31 mouse cellular contexts compared by ENCODE assay signal in the genomic region with DNA sequence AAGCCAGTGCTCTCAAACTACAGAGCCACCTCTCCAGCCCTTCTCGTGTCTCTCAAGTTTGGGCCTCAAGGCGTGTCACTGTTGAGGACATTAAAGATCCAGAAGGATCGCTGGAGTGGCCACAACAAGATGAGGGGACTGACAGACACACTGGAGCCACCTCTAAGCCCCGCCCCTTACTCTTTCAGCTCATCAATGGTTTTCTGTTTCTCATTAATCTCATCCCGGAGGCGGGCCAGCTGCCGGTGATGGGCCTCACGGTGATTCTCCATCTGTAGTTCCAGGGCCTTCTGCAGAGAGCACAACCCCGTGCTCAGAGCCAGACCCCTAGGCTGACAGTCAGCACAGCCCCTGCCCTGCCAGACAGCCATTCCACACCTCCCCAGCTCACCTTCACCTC. TPM values are rescaled to one million over a fixed set of nuclear protein-coding genes. Genes with fewer than 3 reads are reported as not detected.
DNase-seq lines count a peak whose midpoint lies in the region; ATAC-seq lines count a peak whose summit lies in the region.
"Had no signal": no experiment of that assay in that cellular context is flagged by ENCODE, and none has a peak within 500 bp of the region (broad histone marks: within the 10 kb centered on the region; RNA-seq: fewer than 3 reads in every experiment).

No protein-coding gene starts in this region.

- ATAC-seq in hindbrain, embryonic 11.5 days (ENCODE audit: low FRiP score): peak; percentile 51; the same call in 1 of the 2 replicates
- ATAC-seq in hindbrain, embryonic 14.5 days (ENCODE audit: low FRiP score): no peak
- 0 out of 2 replicates have a peak, but pooled peaks have one; percentile 14 for ATAC-seq in midbrain, embryonic 13.5 days
- no peak for ATAC-seq in midbrain, embryonic 11.5 days (ENCODE audit: low FRiP score)
- peak; percentile 44 for ATAC-seq in embryonic facial prominence, embryonic 11.5 days (replicated peaks; ENCODE audit: insufficient number of reproducible peaks, low FRiP score, low TSS enrichment, low read depth)
- ATAC-seq: forebrain, postnatal 0 days; intestine, embryonic 16.5 days; lung, postnatal 0 days; Patski had no signal

- peaks cover 3% of the 10 kb centered on the region; the same call in 1 of the 2 replicates for H3K4me1 ChIP-seq in hindbrain, embryonic 11.5 days (replicated peaks; ENCODE audit: control insufficient read depth, insufficient read depth, low read length)
- no peaks in the 10 kb centered on the region for H3K4me1 ChIP-seq in hindbrain, embryonic 14.5 days (replicated peaks; ENCODE audit: control insufficient read depth, insufficient read depth, low read length)
- H3K4me1 ChIP-seq in midbrain, embryonic 13.5 days (replicated peaks): no peaks in the 10 kb centered on the region
- H3K4me1 ChIP-seq in midbrain, embryonic 11.5 days (ENCODE audit: control insufficient read depth, insufficient read depth, low read length): no peaks in the 10 kb centered on the region
- H3K4me1 ChIP-seq in embryonic facial prominence, embryonic 11.5 days (ENCODE audit: control insufficient read depth, insufficient read depth, low read length): no peaks in the 10 kb centered on the region; the same call in 1 of the 2 replicates
- H3K4me1 ChIP-seq: hindbrain, embryonic 15.5 days; stomach, embryonic 15.5 days had no signal

- WGBS in hindbrain, embryonic 11.5 days: 35% methylated on average over 9 of the region's 9 CpGs
- WGBS in hindbrain, embryonic 14.5 days: 37% methylated on average over 9 of the region's 9 CpGs
- WGBS in midbrain, embryonic 13.5 days: 46% methylated on average over 9 of the region's 9 CpGs
- 47% methylated on average over 9 of the region's 9 CpGs for WGBS in midbrain, embryonic 11.5 days
- WGBS in embryonic facial prominence, embryonic 11.5 days: 28% methylated on average over 9 of the region's 9 CpGs

- H3K4me3 ChIP-seq in hindbrain, embryonic 11.5 days (ENCODE audit: low read depth, low read length): no peak overlapping the region
- no peak overlapping the region for H3K4me3 ChIP-seq in hindbrain, embryonic 14.5 days (replicated peaks; ENCODE audit: low read length)
- no peak overlapping the region for H3K4me3 ChIP-seq in midbrain, embryonic 13.5 days (replicated peaks)
- no peak overlapping the region for H3K4me3 ChIP-seq in midbrain, embryonic 11.5 days (ENCODE audit: low read depth, low read length)
- no peak overlapping the region for H3K4me3 ChIP-seq in embryonic facial prominence, embryonic 11.5 days (ENCODE audit: low read depth, low read length)
- H3K4me3 ChIP-seq: embryonic facial prominence, embryonic 15.5 days; forebrain, embryonic 12.5 days; heart, adult 2 months; heart, embryonic 12.5 days; hindbrain, embryonic 15.5 days; limb, embryonic 12.5 days; megakaryocyte, embryonic 14.5 days; stomach, embryonic 15.5 days had no signal

- H3K9ac ChIP-seq in hindbrain, embryonic 11.5 days (ENCODE audit: low read depth, low read length): no peak overlapping the region
- no peak overlapping the region for H3K9ac ChIP-seq in hindbrain, embryonic 14.5 days
- no peak overlapping the region for H3K9ac ChIP-seq in midbrain, embryonic 13.5 days (replicated peaks)
- H3K9ac ChIP-seq in midbrain, embryonic 11.5 days (ENCODE audit: low read length): no peak overlapping the region
- H3K9ac ChIP-seq in embryonic facial prominence, embryonic 11.5 days (replicated peaks; ENCODE audit: low read length): no peak overlapping the region
- H3K9ac ChIP-seq: embryonic facial prominence, embryonic 15.5 days; forebrain, embryonic 12.5 days; forebrain, postnatal 0 days; heart, embryonic 12.5 days; hindbrain, embryonic 15.5 days; limb, embryonic 12.5 days; stomach, embryonic 15.5 days had no signal

- no peak overlapping the region for H3K27ac ChIP-seq in hindbrain, embryonic 11.5 days (ENCODE audit: low read depth, low read length)
- no peak overlapping the region for H3K27ac ChIP-seq in hindbrain, embryonic 14.5 days
- no peak overlapping the region for H3K27ac ChIP-seq in midbrain, embryonic 13.5 days
- no peak overlapping the region for H3K27ac ChIP-seq in midbrain, embryonic 11.5 days (ENCODE audit: low read depth, low read length)
- H3K27ac ChIP-seq in embryonic facial prominence, embryonic 11.5 days (replicated peaks; ENCODE audit: low read depth, low read length): no peak overlapping the region
- H3K27ac ChIP-seq: embryonic facial prominence, embryonic 15.5 days; forebrain, embryonic 12.5 days; heart, adult 2 months; hindbrain, embryonic 15.5 days; limb, embryonic 12.5 days; stomach, embryonic 15.5 days had no signal

- no peaks in the 10 kb centered on the region for H3K27me3 ChIP-seq in hindbrain, embryonic 11.5 days (ENCODE audit: control insufficient read depth, insufficient read depth, low read length)
- H3K27me3 ChIP-seq in hindbrain, embryonic 14.5 days (ENCODE audit: control insufficient read depth, insufficient read depth, low read length): no peaks in the 10 kb centered on the region
- no peaks in the 10 kb centered on the region for H3K27me3 ChIP-seq in midbrain, embryonic 13.5 days
- no peaks in the 10 kb centered on the region for H3K27me3 ChIP-seq in midbrain, embryonic 11.5 days (ENCODE audit: control insufficient read depth, insufficient read depth, low read length)
- no peaks in the 10 kb centered on the region for H3K27me3 ChIP-seq in embryonic facial prominence, embryonic 11.5 days (ENCODE audit: control insufficient read depth, insufficient read depth, low read length)
- H3K27me3 ChIP-seq: embryonic facial prominence, embryonic 15.5 days; forebrain, embryonic 12.5 days; hindbrain, embryonic 15.5 days; stomach, embryonic 15.5 days had no signal

- no peaks in the 10 kb centered on the region for H3K9me3 ChIP-seq in hindbrain, embryonic 11.5 days (ENCODE audit: control insufficient read depth, low read length)
- H3K9me3 ChIP-seq in hindbrain, embryonic 14.5 days (ENCODE audit: control insufficient read depth, low read length): no peaks in the 10 kb centered on the region
- no peaks in the 10 kb centered on the region for H3K9me3 ChIP-seq in midbrain, embryonic 13.5 days
- no peaks in the 10 kb centered on the region for H3K9me3 ChIP-seq in midbrain, embryonic 11.5 days (ENCODE audit: control insufficient read depth, low read length)
- H3K9me3 ChIP-seq in embryonic facial prominence, embryonic 11.5 days (replicated peaks; ENCODE audit: control insufficient read depth, low read length): no peaks in the 10 kb centered on the region
- H3K9me3 ChIP-seq: embryonic facial prominence, embryonic 15.5 days; forebrain, embryonic 12.5 days; heart, embryonic 12.5 days; hindbrain, embryonic 15.5 days; limb, embryonic 12.5 days; megakaryocyte, embryonic 14.5 days; stomach, embryonic 15.5 days had no signal

- peak; percentile 34 for DNase-seq in hindbrain, embryonic 11.5 days (ENCODE audit: low spot score)
- no peak for DNase-seq in hindbrain, embryonic 14.5 days (ENCODE audit: low spot score)
- DNase-seq in midbrain, embryonic 11.5 days (ENCODE audit: low spot score, missing footprints): no peak
- DNase-seq in embryo, embryonic 10 days (ENCODE audit: low spot score): peak; percentile 34
- peak; percentile 50 for DNase-seq in embryonic facial prominence, embryonic 11.5 days (ENCODE audit: low spot score)
- DNase-seq in urinary bladder, postnatal 14 days (ENCODE audit: low spot score): no peak
- DNase-seq in ovary, postnatal 10 days (ENCODE audit: low spot score): no peak
- DNase-seq: adrenal gland, postnatal 14 days; cerebellum, adult 11-12 months; cerebellum, adult 9-11 months; forebrain, postnatal 0 days; heart, adult 2 months; kidney, adult 9 months; kidney, postnatal 10 days; layer of hippocampus, adult 9-11 months; lung, postnatal 4 days; midbrain, embryonic 14.5 days; right cerebral cortex, postnatal 25 days had no signal

- H3K4me2 ChIP-seq in hindbrain, embryonic 11.5 days (replicated peaks; ENCODE audit: low read depth, low read length): no peak overlapping the region
- H3K4me2 ChIP-seq in hindbrain, embryonic 14.5 days (replicated peaks): no peak overlapping the region
- no peak overlapping the region for H3K4me2 ChIP-seq in midbrain, embryonic 13.5 days (replicated peaks)
- H3K4me2 ChIP-seq in midbrain, embryonic 11.5 days: no peak overlapping the region
- H3K4me2 ChIP-seq in embryonic facial prominence, embryonic 11.5 days (ENCODE audit: low read depth, low read length): no peak overlapping the region
- H3K4me2 ChIP-seq: embryonic facial prominence, embryonic 15.5 days; forebrain, embryonic 12.5 days; heart, embryonic 12.5 days; hindbrain, embryonic 15.5 days; limb, embryonic 12.5 days; liver, embryonic 11.5 days; stomach, embryonic 15.5 days had no signal

- peaks cover 3% of the 10 kb centered on the region; the same call in 1 of the 2 replicates for H3K36me3 ChIP-seq in hindbrain, embryonic 11.5 days (ENCODE audit: control insufficient read depth, insufficient read depth, low read length)
- H3K36me3 ChIP-seq in hindbrain, embryonic 14.5 days (replicated peaks; ENCODE audit: control insufficient read depth, insufficient read depth): peaks cover 92% of the 10 kb centered on the region
- peaks cover 93% of the 10 kb centered on the region for H3K36me3 ChIP-seq in midbrain, embryonic 13.5 days
- no peaks in the 10 kb centered on the region for H3K36me3 ChIP-seq in midbrain, embryonic 11.5 days (ENCODE audit: control insufficient read depth, insufficient read depth, low read length)
- H3K36me3 ChIP-seq in embryonic facial prominence, embryonic 11.5 days (replicated peaks; ENCODE audit: control insufficient read depth, insufficient read depth, low read depth, low read length): no peaks in the 10 kb centered on the region; the same call in 1 of the 2 replicates
- H3K36me3 ChIP-seq: embryonic facial prominence, embryonic 15.5 days; G1E; heart, embryonic 12.5 days; stomach, embryonic 15.5 days had no signal

RNA-seq across cellular contexts. Expression of a gene that starts 25.2 kb away (rescaled TPM):
- polyA plus RNA-seq in hindbrain, embryonic 11.5 days (2014; fragmentation: Nextera tagmentation; extraction: Ambion mirVana): 11.8 and 12.9 TPM in 2 replicates
- 16.8 and 17.1 TPM in 2 replicates for polyA plus RNA-seq in hindbrain, embryonic 14.5 days (2014; fragmentation: Nextera tagmentation; extraction: Ambion mirVana)
- polyA plus RNA-seq in midbrain, embryonic 13.5 days (2015; fragmentation: Nextera tagmentation; extraction: Ambion mirVana): 16.9 and 17.3 TPM in 2 replicates
- polyA plus RNA-seq in midbrain, embryonic 11.5 days (2014; fragmentation: Nextera tagmentation; extraction: Ambion mirVana): 10.3 and 11.4 TPM in 2 replicates
- polyA plus RNA-seq in embryonic facial prominence, embryonic 11.5 days (2014; fragmentation: Nextera tagmentation; extraction: Ambion mirVana): 14.7 and 17.8 TPM in 2 replicates

RNA-seq across cellular contexts. Expression of a gene that starts 26.6 kb away (rescaled TPM):
- polyA plus RNA-seq in hindbrain, embryonic 11.5 days (2014; fragmentation: Nextera tagmentation; extraction: Ambion mirVana): 41.4 and 42.2 TPM in 2 replicates
- polyA plus RNA-seq in hindbrain, embryonic 14.5 days (2014; fragmentation: Nextera tagmentation; extraction: Ambion mirVana): 118 and 129 TPM in 2 replicates
- 73.0 and 76.7 TPM in 2 replicates for polyA plus RNA-seq in midbrain, embryonic 13.5 days (2015; fragmentation: Nextera tagmentation; extraction: Ambion mirVana)
- polyA plus RNA-seq in midbrain, embryonic 11.5 days (2014; fragmentation: Nextera tagmentation; extraction: Ambion mirVana): 26.3 and 31.1 TPM in 2 replicates
- polyA plus RNA-seq in embryonic facial prominence, embryonic 11.5 days (2014; fragmentation: Nextera tagmentation; extraction: Ambion mirVana): 10.4 and 12.2 TPM in 2 replicates

RNA-seq across cellular contexts. Expression of a gene that starts 29.6 kb away (rescaled TPM):
- 210 and 214 TPM in 2 replicates for polyA plus RNA-seq in hindbrain, embryonic 11.5 days (2014; fragmentation: Nextera tagmentation; extraction: Ambion mirVana)
- 281 and 296 TPM in 2 replicates for polyA plus RNA-seq in hindbrain, embryonic 14.5 days (2014; fragmentation: Nextera tagmentation; extraction: Ambion mirVana)
- polyA plus RNA-seq in midbrain, embryonic 13.5 days (2015; fragmentation: Nextera tagmentation; extraction: Ambion mirVana): 310 TPM in 2 replicates
- 196 and 206 TPM in 2 replicates for polyA plus RNA-seq in midbrain, embryonic 11.5 days (2014; fragmentation: Nextera tagmentation; extraction: Ambion mirVana)
- polyA plus RNA-seq in embryonic facial prominence, embryonic 11.5 days (2014; fragmentation: Nextera tagmentation; extraction: Ambion mirVana): 162 and 180 TPM in 2 replicates

RNA-seq across cellular contexts. Expression of a gene that starts 41.0 kb away (rescaled TPM):
- polyA plus RNA-seq in hindbrain, embryonic 11.5 days (2014; fragmentation: Nextera tagmentation; extraction: Ambion mirVana): 143 and 158 TPM in 2 replicates
- 223 and 231 TPM in 2 replicates for polyA plus RNA-seq in hindbrain, embryonic 14.5 days (2014; fragmentation: Nextera tagmentation; extraction: Ambion mirVana)
- 195 and 234 TPM in 2 replicates for polyA plus RNA-seq in midbrain, embryonic 13.5 days (2015; fragmentation: Nextera tagmentation; extraction: Ambion mirVana)
- 130 and 138 TPM in 2 replicates for polyA plus RNA-seq in midbrain, embryonic 11.5 days (2014; fragmentation: Nextera tagmentation; extraction: Ambion mirVana)
- polyA plus RNA-seq in embryonic facial prominence, embryonic 11.5 days (2014; fragmentation: Nextera tagmentation; extraction: Ambion mirVana): 93.8 and 108 TPM in 2 replicates

RNA-seq across cellular contexts. Expression of a gene that starts 46.7 kb away (rescaled TPM):
- polyA plus RNA-seq in hindbrain, embryonic 11.5 days (2014; fragmentation: Nextera tagmentation; extraction: Ambion mirVana): 30.1 and 32.0 TPM in 2 replicates
- polyA plus RNA-seq in hindbrain, embryonic 14.5 days (2014; fragmentation: Nextera tagmentation; extraction: Ambion mirVana): 23.5 and 25.5 TPM in 2 replicates
- polyA plus RNA-seq in midbrain, embryonic 13.5 days (2015; fragmentation: Nextera tagmentation; extraction: Ambion mirVana): 20.2 and 24.5 TPM in 2 replicates
- 25.8 and 28.2 TPM in 2 replicates for polyA plus RNA-seq in midbrain, embryonic 11.5 days (2014; fragmentation: Nextera tagmentation; extraction: Ambion mirVana)
- 32.7 and 38.4 TPM in 2 replicates for polyA plus RNA-seq in embryonic facial prominence, embryonic 11.5 days (2014; fragmentation: Nextera tagmentation; extraction: Ambion mirVana)

Comparison
In these comparisons a context has a peak if more than half of its experiments do, and no peak if none do; other contexts are left out.
1. ATAC-seq: peak in hindbrain, embryonic 11.5 days (single experiment), midbrain, embryonic 13.5 days (single experiment) and embryonic facial prominence, embryonic 11.5 days (single experiment); none in hindbrain, embryonic 14.5 days (single experiment) and midbrain, embryonic 11.5 days (single experiment).
2. DNase-seq: peak in hindbrain, embryonic 11.5 days (single experiment), embryo, embryonic 10 days (single experiment) and embryonic facial prominence, embryonic 11.5 days (single experiment); none in hindbrain, embryonic 14.5 days (single experiment), midbrain, embryonic 11.5 days (single experiment), urinary bladder, postnatal 14 days (single experiment) and ovary, postnatal 10 days (single experiment).